Comparison of ENCODE assay signal across 16 mouse cellular contexts in the genomic region with DNA sequence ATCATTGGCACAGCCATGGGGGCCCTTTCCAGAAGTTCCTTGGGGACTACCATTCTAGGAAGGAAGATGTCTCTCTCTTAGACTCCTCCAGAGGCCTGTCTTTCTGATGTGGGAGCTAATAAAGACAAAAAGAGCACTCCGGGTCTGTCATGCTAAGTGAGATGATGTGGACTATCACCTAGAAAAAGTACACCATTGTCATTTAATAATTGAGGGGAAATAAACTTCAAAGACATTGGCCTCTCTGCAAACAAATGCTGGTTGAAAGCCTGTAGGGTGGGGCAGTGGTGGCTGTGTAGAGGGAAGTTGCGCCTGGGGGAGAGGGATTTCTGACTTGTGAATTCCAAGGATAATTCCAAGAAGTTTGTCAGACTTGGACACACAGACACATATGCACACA.
"Had no signal": no experiment of that assay in that cellular context is flagged by ENCODE, and none has a peak within 500 bp of the region (broad histone marks: within the 10 kb centered on the region; RNA-seq: fewer than 3 reads in every experiment).

No protein-coding gene starts in this region.

- H3K4me2 ChIP-seq: neural tube, embryonic 13.5 days; neural tube, embryonic 15.5 days; stomach, embryonic 15.5 days had no signal

- H3K4me1 ChIP-seq: neural tube, embryonic 13.5 days; neural tube, embryonic 15.5 days; stomach, embryonic 15.5 days had no signal

- H3K9ac ChIP-seq: neural tube, embryonic 13.5 days; neural tube, embryonic 15.5 days; stomach, embryonic 15.5 days had no signal

- H3K27ac ChIP-seq: neural tube, embryonic 13.5 days; neural tube, embryonic 15.5 days; stomach, embryonic 15.5 days; stomach, postnatal 0 days had no signal

- H3K9me3 ChIP-seq: neural tube, embryonic 15.5 days; stomach, embryonic 15.5 days had no signal

- H3K4me3 ChIP-seq: neural tube, embryonic 13.5 days; neural tube, embryonic 15.5 days; stomach, embryonic 15.5 days had no signal

- H3K27me3 ChIP-seq: neural tube, embryonic 13.5 days; neural tube, embryonic 15.5 days; stomach, embryonic 15.5 days had no signal

- H3K36me3 ChIP-seq: neural tube, embryonic 13.5 days; neural tube, embryonic 15.5 days; stomach, embryonic 15.5 days had no signal

- DNase-seq: retina, postnatal 1 day; right cerebral cortex, adult 18-20 months; right cerebral cortex, postnatal 14 days; right cerebral cortex, postnatal 25 days; right cerebral cortex, postnatal 4 days; spleen, adult 18-20 months; thymus, adult 18-20 months; thymus, adult 2 months; thymus, postnatal 14 days; thymus, postnatal 25 days; thymus, postnatal 36 days; thymus, postnatal 4 days had no signal
